21 mouse cellular contexts compared by ENCODE assay signal in genomic region chr12:100022490-100022889, GRCm38 (mm10). TPM values are rescaled to one million over a fixed set of nuclear protein-coding genes. Genes with fewer than 3 reads are reported as not detected.
DNase-seq lines count a peak whose midpoint lies in the region; ATAC-seq lines count a peak whose summit lies in the region.
"Had no signal": no experiment of that assay in that cellular context is flagged by ENCODE, and none has a peak within 500 bp of the region (broad histone marks: within the 10 kb centered on the region; RNA-seq: fewer than 3 reads in every experiment).

No protein-coding gene starts in this region.

- peak; percentile 80 for ATAC-seq in granulocyte monocyte progenitor cell, adult 5-6 weeks (replicated peaks; ENCODE audit: poor library complexity, severe bottlenecking)
- ATAC-seq: forebrain, embryonic 13.5 days; intestine, postnatal 0 days; midbrain, embryonic 13.5 days had no signal

- no peaks in the 10 kb centered on the region for H3K27me3 ChIP-seq in midbrain, embryonic 10.5 days (ENCODE audit: low read depth, poor library complexity, severe bottlenecking)
- H3K27me3 ChIP-seq: heart, embryonic 13.5 days; limb, embryonic 15.5 days; midbrain, embryonic 13.5 days; neural tube, embryonic 13.5 days had no signal

- no peaks in the 10 kb centered on the region for H3K36me3 ChIP-seq in midbrain, embryonic 10.5 days
- H3K36me3 ChIP-seq: heart, embryonic 13.5 days; limb, embryonic 15.5 days; midbrain, embryonic 13.5 days; neural tube, embryonic 13.5 days had no signal

- no peak overlapping the region for H3K4me3 ChIP-seq in midbrain, embryonic 10.5 days
- H3K4me3 ChIP-seq: forebrain, embryonic 13.5 days; heart, embryonic 13.5 days; limb, embryonic 15.5 days; midbrain, embryonic 13.5 days; neural tube, embryonic 13.5 days had no signal

- H3K27ac ChIP-seq in midbrain, embryonic 10.5 days (replicated peaks), result no peak overlapping the region
- H3K27ac ChIP-seq: forebrain, embryonic 13.5 days; heart, embryonic 13.5 days; hindbrain, embryonic 14.5 days; limb, embryonic 15.5 days; midbrain, embryonic 13.5 days; neural tube, embryonic 13.5 days; stomach, postnatal 0 days had no signal

- peak; percentile 93 for DNase-seq in heart, adult 11 months
- DNase-seq in heart, postnatal 4 days, result no peak
- peak; percentile 10 for DNase-seq in lung, postnatal 36 days
- DNase-seq in lung, postnatal 25 days (ENCODE audit: low spot score), result no peak
- no peak for DNase-seq in cerebellum, postnatal 36 days
- no peak for DNase-seq in right cerebral cortex, postnatal 25 days
- no peak for DNase-seq in midbrain, embryonic 10.5 days (ENCODE audit: low spot score)
- DNase-seq: cerebellum, adult 8-10 months; gastrocnemius, postnatal 10 days; layer of hippocampus, postnatal 36 days; lung, adult 2 months; lung, postnatal 4 days had no signal

- H3K4me1 ChIP-seq in midbrain, embryonic 10.5 days, result no peaks in the 10 kb centered on the region
- H3K4me1 ChIP-seq: heart, embryonic 13.5 days; limb, embryonic 15.5 days; midbrain, embryonic 13.5 days had no signal

- WGBS in midbrain, embryonic 10.5 days, result 87% methylated on average over 5 of the region's 5 CpGs

- no peaks in the 10 kb centered on the region for H3K9me3 ChIP-seq in midbrain, embryonic 10.5 days (replicated peaks)
- H3K9me3 ChIP-seq: forebrain, embryonic 13.5 days; heart, embryonic 13.5 days; limb, embryonic 15.5 days; midbrain, embryonic 13.5 days; neural tube, embryonic 13.5 days had no signal

RNA-seq across cellular contexts. Expression of gene Kcnk13, which starts 58.2 kb away (rescaled TPM):
- total RNA-seq in heart, postnatal 4 days (2021), result under 1 TPM; 0.25 to 0.55 TPM
- total RNA-seq in granulocyte monocyte progenitor cell, adult 5-6 weeks (2014; fragmentation: Nextera tagmentation), result 1.2 TPM in 2 replicates
- total RNA-seq in granulocyte monocyte progenitor cell, adult 5-6 weeks (2017), result 0.15 and 0.65 TPM in 2 replicates
- 0.09 and 0.19 TPM in 2 replicates for polyA plus RNA-seq in midbrain, embryonic 10.5 days (2016; fragmentation: Nextera tagmentation; extraction: Ambion mirVana)

Comparison
In these comparisons a context has a peak if more than half of its experiments do, and no peak if none do; other contexts are left out.
1. DNase-seq: peak in heart, adult 11 months (single experiment) and lung, postnatal 36 days (single experiment); none in heart, postnatal 4 days (single experiment), lung, postnatal 25 days (single experiment), cerebellum, postnatal 36 days (0 of 2), right cerebral cortex, postnatal 25 days (single experiment) and midbrain, embryonic 10.5 days (single experiment).